Mouse (Mus musculus) midbrain, embryonic 16.5 days (tissue): ENCODE measurements at regions not wholly inside any gene's neighbourhood (a gene's known extent, or its start where the extent isn't known, plus 50 kb on each side); places are given as distances from the start of the nearest gene placed in this dataset.

Source experiments
- ATAC-seq: fragments of 200-750 bp; cut with Nextera tagmentation; 2 replicates; pipeline ENCODE4 v1.8.0; 2017; ENCODE audit warnings: moderate TSS enrichment
- H3K27ac ChIP-seq: fragments of 300-500 bp; sonication (generic); 2 replicates; pipeline ENCODE4 v1.5.1; 2014; ENCODE audit warnings: mild to moderate bottlenecking, low read length, mixed read lengths
- H3K27me3 ChIP-seq: fragments of 300-500 bp; sonication (generic); 2 replicates; pipeline ENCODE4 v1.6.1; 2014; ENCODE audit warnings: low read depth, low read length, mixed read lengths; ENCODE audit not compliant: control insufficient read depth, insufficient read depth
- H3K36me3 ChIP-seq: fragments of 300-500 bp; sonication (generic); 2 replicates; pipeline ENCODE4 v1.6.1; 2014; ENCODE audit warnings: mild to moderate bottlenecking, low read length, moderate library complexity, mixed read lengths; ENCODE audit not compliant: control insufficient read depth, insufficient read depth
- H3K4me1 ChIP-seq: fragments of 300-500 bp; sonication (generic); 2 replicates; pipeline ENCODE4 v1.6.1; 2014; ENCODE audit warnings: mild to moderate bottlenecking, low read length, mixed read lengths; ENCODE audit not compliant: control insufficient read depth, insufficient read depth
- H3K4me2 ChIP-seq: fragments of 300-500 bp; sonication (generic); 2 replicates; pipeline ENCODE4 v1.6.1; 2014; ENCODE audit warnings: mild to moderate bottlenecking, low read length, mixed read lengths
- H3K4me3 ChIP-seq: fragments of 300-500 bp; sonication (generic); 2 replicates; pipeline ENCODE4 v1.5.1; 2014; ENCODE audit warnings: low read depth, mild to moderate bottlenecking, low read length, moderate library complexity, mixed read lengths
- H3K9ac ChIP-seq: fragments of 300-500 bp; sonication (generic); 2 replicates; pipeline ENCODE4 v1.6.1; 2014; ENCODE audit warnings: low read depth, low read length, mixed read lengths
- H3K9me3 ChIP-seq: fragments of 300-500 bp; sonication (generic); replicated peaks from 2 replicates; pipeline ENCODE4 v1.6.1; 2014; ENCODE audit warnings: mild to moderate bottlenecking, low read length, mixed read lengths; ENCODE audit not compliant: control insufficient read depth, poor library complexity, severe bottlenecking
- WGBS: fragments of 180-500 bp; shearing (Covaris S2); extraction: QIAGEN DNeasy Blood & Tissue Kit; methylation state at CpG from one replicate; pipeline ENCODE4 v1.1.7; 2014; 5-methylcytosine and 5-hydroxymethylcytosine counted together

DNA sequence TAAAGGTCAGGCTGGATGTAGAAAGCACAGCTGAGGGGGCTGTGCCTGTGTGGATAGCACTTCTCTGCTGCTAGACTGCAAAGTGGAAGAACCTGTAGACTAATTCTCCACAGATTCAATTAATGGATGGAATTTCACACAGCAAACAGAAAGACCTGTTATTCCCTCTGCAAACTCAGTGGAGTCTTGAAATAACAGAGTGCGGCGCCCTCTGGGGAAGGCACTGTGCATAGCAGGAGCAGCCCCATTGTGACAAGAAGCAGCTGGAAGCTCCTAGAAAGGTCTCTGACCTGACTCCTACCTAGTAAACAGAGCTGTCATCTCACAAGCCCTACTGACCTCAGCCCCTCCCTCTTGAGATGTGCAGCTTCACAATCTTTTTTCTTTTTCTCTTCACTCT is 118.9 kb upstream of the Ptprm start:
- 0 out of 2 replicates have a peak, but pooled peaks have one; percentile 14 for ATAC-seq
- H3K27ac ChIP-seq = no peak overlapping the region
- peaks cover 2% of the 10 kb centered on the region; the same call in 1 of the 2 replicates for H3K4me1 ChIP-seq
- 23% methylated on average over 2 of the region's 2 CpGs for WGBS
- no peak overlapping the region for H3K4me2 ChIP-seq
- no peaks in the 10 kb centered on the region; the same call in 1 of the 2 replicates for H3K9me3 ChIP-seq
- H3K27me3 ChIP-seq = no peaks in the 10 kb centered on the region
- no peak overlapping the region for H3K4me3 ChIP-seq
- H3K36me3 ChIP-seq = no peaks in the 10 kb centered on the region
- no peak overlapping the region for H3K9ac ChIP-seq

DNA sequence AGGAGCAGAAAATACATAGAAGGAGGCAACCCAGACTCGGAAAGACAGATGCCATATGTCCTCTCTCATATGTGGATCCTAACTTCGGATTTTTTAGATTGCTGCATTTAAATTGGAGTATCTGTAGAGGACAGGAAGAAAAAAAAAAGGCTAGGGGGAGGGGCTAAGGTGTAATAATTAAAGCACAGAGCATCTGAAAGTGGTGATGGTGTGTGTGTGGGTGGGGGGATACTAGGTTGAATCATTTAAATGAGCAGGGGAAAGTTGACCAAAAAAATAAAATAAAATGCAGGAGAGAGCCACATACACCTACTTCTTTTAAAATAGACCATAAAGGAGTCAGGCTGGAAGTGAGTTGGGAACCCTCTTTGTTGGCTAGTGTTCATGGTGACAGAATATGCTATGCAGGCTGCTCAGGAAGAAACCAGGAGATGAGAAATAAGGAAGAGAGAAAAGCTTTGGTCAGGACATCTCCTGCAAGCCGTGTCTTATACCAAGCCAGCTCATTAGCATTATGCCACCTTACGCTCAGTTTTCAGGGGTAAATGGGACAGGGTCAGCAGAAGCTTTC is 104.7 kb upstream of the Ptprm start:
- H3K4me1 ChIP-seq = no peaks in the 10 kb centered on the region
- H3K36me3 ChIP-seq = no peaks in the 10 kb centered on the region
- ATAC-seq = no peak
- WGBS = 85% methylated on average over 4 of the region's 4 CpGs
- no peak overlapping the region for H3K4me2 ChIP-seq
- H3K9me3 ChIP-seq = no peaks in the 10 kb centered on the region
- no peak overlapping the region for H3K27ac ChIP-seq
- H3K9ac ChIP-seq = no peak overlapping the region
- H3K27me3 ChIP-seq = no peaks in the 10 kb centered on the region
- no peak overlapping the region for H3K4me3 ChIP-seq

DNA sequence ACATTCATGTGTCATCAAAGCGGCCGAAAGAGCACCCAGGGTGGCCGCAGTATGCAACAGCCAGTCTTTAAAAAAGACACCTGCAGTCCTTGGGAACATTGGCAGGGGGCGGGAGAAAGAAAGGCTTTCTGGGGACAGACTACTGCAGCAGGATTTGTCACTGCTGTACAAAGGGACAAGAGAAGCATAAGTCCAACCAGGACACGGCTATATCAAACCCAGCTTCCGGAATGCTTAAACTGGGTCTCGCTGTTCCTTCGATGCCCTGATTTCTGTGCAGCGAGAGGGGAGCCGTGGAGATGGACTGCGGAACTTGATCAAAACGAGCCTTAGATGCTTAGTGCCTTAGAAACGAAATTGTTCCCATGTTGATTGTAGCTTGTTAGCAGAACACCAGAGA is 97.7 kb upstream of the Ptprm start:
- WGBS = 56% methylated on average over 13 of the region's 13 CpGs
- Histone ChIP-seq H3K9ac (no peak overlapping the region), H3K4me3 (no peak overlapping the region), H3K27me3 (no peaks in the 10 kb centered on the region), H3K27ac (no peak overlapping the region), H3K4me1 (no peaks in the 10 kb centered on the region), H3K4me2 (no peak overlapping the region), H3K9me3 (no peaks in the 10 kb centered on the region), H3K36me3 (no peaks in the 10 kb centered on the region)
- ATAC-seq = no peak

DNA sequence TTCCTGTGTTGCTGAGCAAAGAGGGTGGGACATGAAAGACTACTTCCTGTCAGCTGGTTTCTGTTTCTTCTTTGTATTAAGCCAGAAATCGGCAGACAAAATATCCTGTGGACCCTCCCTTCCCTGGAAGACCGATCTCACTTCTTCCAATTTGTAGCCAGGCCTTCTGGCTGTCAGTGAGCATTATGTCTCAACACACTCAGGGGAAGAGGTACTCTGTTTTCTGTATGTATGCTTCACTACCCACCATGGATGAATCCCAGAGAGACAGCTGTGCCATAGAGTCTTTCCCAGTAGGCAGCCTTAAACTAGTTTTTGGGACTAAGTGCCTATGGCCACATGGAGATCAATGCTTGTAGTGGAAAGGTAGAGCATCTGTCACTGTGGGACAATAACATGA is 96.8 kb upstream of the Ptprm start:
- WGBS = 72% methylated on average over 2 of the region's 2 CpGs
- H3K4me2 ChIP-seq = no peak overlapping the region

DNA sequence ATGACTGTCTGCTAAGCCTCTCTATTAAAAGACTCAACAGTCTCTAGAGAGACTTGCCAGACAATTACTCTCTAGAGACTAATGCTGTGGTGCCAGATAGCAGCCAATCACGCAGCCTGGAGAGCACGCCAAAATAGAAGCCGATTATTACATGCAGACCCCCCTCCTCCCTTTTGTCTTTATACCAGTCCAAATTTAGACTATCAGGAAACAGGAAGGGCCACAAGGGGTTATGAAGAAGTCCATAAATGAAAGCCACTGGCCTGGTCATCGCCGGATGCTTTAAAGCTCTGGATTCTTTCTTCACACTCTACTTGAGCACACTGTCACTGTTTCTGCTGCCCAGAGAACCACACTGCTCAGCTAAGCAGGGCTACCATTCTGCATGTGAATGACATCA is 95.8 kb upstream of the Ptprm start:
- no peak overlapping the region for H3K9ac ChIP-seq
- 83% methylated on average over 5 of the region's 5 CpGs for WGBS
- H3K4me1 ChIP-seq = no peaks in the 10 kb centered on the region
- no peak overlapping the region for H3K4me3 ChIP-seq
- H3K36me3 ChIP-seq = no peaks in the 10 kb centered on the region
- H3K9me3 ChIP-seq = no peaks in the 10 kb centered on the region
- ATAC-seq = no peak
- no peak overlapping the region for H3K27ac ChIP-seq
- no peaks in the 10 kb centered on the region for H3K27me3 ChIP-seq
- no peak overlapping the region for H3K4me2 ChIP-seq

More for the DNA sequence above, 96.8 kb upstream of the Ptprm start:
- Histone ChIP-seq H3K4me3 (no peak overlapping the region), H3K27me3 (no peaks in the 10 kb centered on the region), H3K9ac (no peak overlapping the region), H3K27ac (no peak overlapping the region), H3K36me3 (no peaks in the 10 kb centered on the region), H3K4me1 (no peaks in the 10 kb centered on the region), H3K9me3 (no peaks in the 10 kb centered on the region)
- ATAC-seq = no peak

DNA sequence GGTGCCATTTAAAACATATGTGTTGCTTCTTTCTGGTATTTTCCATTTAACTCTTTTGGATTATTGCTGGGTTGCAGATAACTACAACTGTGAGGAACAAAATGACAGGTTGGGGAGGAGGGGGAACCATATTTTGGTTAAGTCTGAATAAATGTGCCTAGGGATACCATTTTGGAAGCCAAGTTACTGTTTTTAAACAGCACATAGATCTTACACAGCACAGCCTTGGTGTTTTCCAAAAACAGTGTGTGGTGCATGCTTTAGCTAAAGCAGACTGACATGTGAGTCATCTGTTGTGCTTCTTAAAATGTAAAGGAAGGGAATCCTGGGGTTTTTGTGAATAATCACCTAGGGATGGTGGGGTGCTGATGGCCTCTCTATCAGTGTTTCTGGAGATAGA is 91.7 kb upstream of the Ptprm start:
- Histone ChIP-seq H3K4me2 (no peak overlapping the region), H3K4me3 (no peak overlapping the region), H3K9me3 (0 out of 2 replicates have a peak, but pooled peaks cover 2% of the 10 kb centered on the region), H3K27me3 (no peaks in the 10 kb centered on the region), H3K4me1 (no peaks in the 10 kb centered on the region), H3K9ac (no peak overlapping the region), H3K27ac (no peak overlapping the region), H3K36me3 (no peaks in the 10 kb centered on the region)
- no peak for ATAC-seq

DNA sequence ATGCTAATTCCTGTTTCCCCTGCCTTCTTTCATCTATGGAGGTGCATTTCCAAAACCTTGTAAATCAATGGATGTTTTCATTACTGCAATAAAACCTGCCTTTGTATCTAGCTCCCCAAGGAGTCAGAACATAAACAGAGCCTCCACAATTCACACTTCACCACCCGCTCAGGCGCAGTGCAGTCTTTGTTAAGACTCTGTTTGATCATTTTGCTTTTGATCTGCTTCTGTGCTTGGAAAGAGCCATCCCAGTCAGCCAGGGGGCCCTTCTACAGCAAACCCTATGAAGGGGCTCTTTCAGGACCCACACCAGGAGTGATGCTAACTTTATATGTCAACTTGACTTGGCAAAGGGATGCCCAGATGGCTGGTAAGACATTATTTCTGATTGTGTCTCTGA is 86.7 kb upstream of the Ptprm start:
- Histone ChIP-seq H3K4me1 (no peaks in the 10 kb centered on the region), H3K4me2 (no peak overlapping the region), H3K27me3 (no peaks in the 10 kb centered on the region), H3K9ac (no peak overlapping the region), H3K36me3 (no peaks in the 10 kb centered on the region), H3K27ac (no peak overlapping the region), H3K9me3 (0 out of 2 replicates have a peak, but pooled peaks cover 2% of the 10 kb centered on the region), H3K4me3 (no peak overlapping the region)
- ATAC-seq = peak; percentile 64; the same call in 1 of the 2 replicates
- 40% methylated on average over 2 of the region's 2 CpGs for WGBS

DNA sequence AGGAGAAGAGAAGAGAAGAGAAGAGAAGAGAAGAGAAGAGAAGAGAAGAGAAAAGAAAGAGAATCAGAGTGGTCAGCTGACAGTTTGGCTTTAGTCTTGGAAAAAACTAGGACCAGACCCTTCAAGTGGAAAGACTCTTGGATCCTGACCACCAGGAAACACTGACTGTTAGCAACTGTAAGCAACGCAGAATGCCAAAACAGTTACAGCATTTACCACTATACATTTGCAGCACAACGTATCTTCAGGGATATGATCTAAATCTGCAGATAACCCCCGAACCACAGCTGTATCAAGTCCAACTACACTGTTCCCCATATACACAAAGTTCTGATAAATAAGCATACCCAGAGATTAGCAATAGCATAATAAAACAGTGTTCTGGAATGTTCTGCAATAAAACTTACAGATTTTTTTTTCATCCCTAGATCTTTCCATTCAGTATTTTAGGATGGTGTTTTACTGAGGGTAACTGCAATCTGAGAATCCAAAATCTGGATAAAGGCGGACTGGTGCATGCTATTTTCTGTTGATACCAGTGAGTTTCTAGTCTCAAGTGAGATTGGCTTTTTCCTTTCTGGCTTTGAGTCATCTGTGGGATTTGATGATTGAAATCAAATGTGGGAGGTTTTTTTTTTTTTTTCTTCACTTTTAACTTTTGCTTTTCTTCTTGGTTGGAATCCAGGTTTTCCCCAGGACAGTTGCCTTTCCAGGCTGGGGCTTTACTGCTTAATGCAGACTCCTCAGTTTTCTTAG is 65.9 kb upstream of the Ptprm start:
- no peak for ATAC-seq
- Histone ChIP-seq H3K27me3 (no peaks in the 10 kb centered on the region), H3K27ac (no peak overlapping the region), H3K4me3 (no peak overlapping the region), H3K9me3 (no peaks in the 10 kb centered on the region), H3K4me2 (no peak overlapping the region), H3K36me3 (no peaks in the 10 kb centered on the region), H3K9ac (no peak overlapping the region), H3K4me1 (no peaks in the 10 kb centered on the region)
- WGBS = 94% methylated on average over 4 of the region's 4 CpGs

DNA sequence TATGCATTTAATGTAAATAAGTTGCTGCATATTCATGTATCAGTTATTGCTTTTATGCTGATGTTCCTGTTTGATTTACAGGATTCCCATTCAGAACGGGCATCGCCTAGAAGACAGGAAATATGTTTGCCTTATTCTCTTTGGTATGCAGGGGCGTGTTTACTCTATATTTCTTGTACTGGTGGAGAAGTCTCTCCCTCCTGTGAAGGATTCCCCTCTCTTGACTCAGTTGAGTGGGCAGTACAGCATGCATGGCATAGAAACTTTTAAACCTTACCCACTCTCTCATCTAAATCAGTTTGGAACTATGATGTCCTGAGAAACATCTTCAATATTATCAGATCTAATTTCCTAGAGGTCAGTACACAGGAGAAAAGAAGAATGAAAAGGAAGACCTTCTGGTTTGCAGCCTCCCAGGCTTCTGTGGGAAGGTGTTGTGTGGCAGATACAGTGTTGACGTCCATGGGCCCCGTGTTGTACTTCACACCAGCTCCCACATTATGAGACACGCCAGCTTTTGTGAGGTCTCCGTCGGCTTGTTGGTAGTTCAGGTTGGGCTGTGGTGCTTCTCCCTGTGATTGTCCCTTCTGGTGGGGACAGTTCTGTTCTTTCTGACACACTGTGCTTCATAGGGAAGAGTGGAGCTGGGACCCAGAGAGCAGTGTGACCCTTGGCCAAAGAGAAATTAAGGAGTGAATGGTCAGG is 58.4 kb upstream of the Ptprm start:
- Histone ChIP-seq H3K36me3 (no peaks in the 10 kb centered on the region), H3K9ac (no peak overlapping the region), H3K9me3 (no peaks in the 10 kb centered on the region), H3K27me3 (no peaks in the 10 kb centered on the region), H3K4me1 (no peaks in the 10 kb centered on the region), H3K4me2 (no peak overlapping the region), H3K4me3 (no peak overlapping the region), H3K27ac (no peak overlapping the region)
- 91% methylated on average over 8 of the region's 8 CpGs for WGBS
- no peak for ATAC-seq
